Mouse (Mus musculus) small intestine, adult 2 months (tissue): ENCODE results near the gene 4930402F06Rik. TPM values are rescaled to one million over a fixed set of nuclear protein-coding genes. Genes with fewer than 3 reads are reported as not detected.

Source experiments
- H3K27ac ChIP-seq: fragments of 200-500 bp; 2 replicates; pipeline ENCODE4 v1.5.1; 2012; ENCODE audit warnings: low read depth, low read length, control low read depth, inconsistent platforms; ENCODE audit not compliant: insufficient read depth
- H3K27me3 ChIP-seq: fragments of 200-500 bp; 2 replicates; pipeline ENCODE4 v1.6.1; 2012; ENCODE audit warnings: mild to moderate bottlenecking, moderate library complexity, low read length, inconsistent platforms; ENCODE audit not compliant: control insufficient read depth, insufficient read depth
- H3K36me3 ChIP-seq: fragments of 200-500 bp; 2 replicates; pipeline ENCODE4 v1.6.1; 2012; ENCODE audit warnings: mild to moderate bottlenecking, low read length, control low read depth, inconsistent platforms; ENCODE audit not compliant: control insufficient read depth, insufficient read depth
- H3K4me1 ChIP-seq: fragments of 200-500 bp; 2 replicates; pipeline ENCODE4 v1.6.1; 2012; ENCODE audit warnings: low read length, inconsistent platforms, mixed read lengths; ENCODE audit not compliant: control insufficient read depth, insufficient read depth, insufficient read length
- H3K4me3 ChIP-seq: fragments of 200-500 bp; 2 replicates; pipeline ENCODE4 v1.5.1; 2012; ENCODE audit warnings: low read depth, mild to moderate bottlenecking, control low read depth, inconsistent platforms, low read length, moderate library complexity
- CTCF ChIP-seq: fragments of 200-500 bp; IDR thresholded peaks from 2 replicates; pipeline ENCODE4 v1.5.1; 2012; ENCODE audit warnings: low read depth, mild to moderate bottlenecking, control low read depth, inconsistent platforms, low read length, moderate library complexity, mixed read lengths; ENCODE audit not compliant: insufficient replicate concordance, insufficient read length; ENCODE audit errors: extremely low read depth
- POLR2A ChIP-seq: fragments of 200-500 bp; IDR thresholded peaks from 2 replicates; pipeline ENCODE4 v1.6.1; 2012; ENCODE audit warnings: low read depth, mild to moderate bottlenecking, control low read depth, inconsistent platforms, low read length, moderate library complexity
- WGBS: fragments of 180-500 bp; shearing (Covaris S2); methylation state at CpG from one replicate; pipeline ENCODE4 v1.1.7; 2018; 5-methylcytosine and 5-hydroxymethylcytosine counted together
- polyA plus RNA-seq: library from polyadenylated mRNA; depleted of rRNA; stranded (reverse); fragments of >200 nt; gene quantifications from 2 replicates; pipeline ENCODE4 v1.2.3, GENCODE M21; 2012; rRNA removed

Gene 4930402F06Rik
- not detected in 2 replicates for polyA plus RNA-seq

- H3K27me3 ChIP-seq, result no peaks in the 10 kb centered on the region
- H3K27ac ChIP-seq, result no peak within 1 kb of the TSS
- TF ChIP-seq CTCF (no peak), POLR2A (no peak)
- no peaks in the 10 kb centered on the region for H3K4me1 ChIP-seq
- 62% methylated on average over 5 of the region's 5 CpGs for WGBS
- no peak within 1 kb of the TSS for H3K4me3 ChIP-seq
- no peaks in the 10 kb centered on the region for H3K36me3 ChIP-seq
These were observed at the start of gene 4930402F06Rik for GRCm38 (mm10) chr2:35397096-35397495. TSS of gene 4930402F06Rik (minus strand) at chr2:35397175.

- Histone ChIP-seq H3K4me3 (no peak overlapping the region), H3K4me1 (peaks cover 11% of the 10 kb centered on the region)
- 82% methylated on average over 5 of the region's 5 CpGs for WGBS
These were observed 49.3 kb upstream of the 4930402F06Rik start for GRCm38 (mm10) chr2:35446300-35446699.

GRCm38 (mm10) chr2:35445610-35446009 lies 48.6 kb upstream of the 4930402F06Rik start:
- Histone ChIP-seq H3K36me3 (no peaks in the 10 kb centered on the region), H3K27me3 (no peaks in the 10 kb centered on the region), H3K4me3 (no peak overlapping the region), H3K27ac (peak overlapping the region; percentile 52; the same call in 1 of the 2 replicates), H3K4me1 (peaks cover 11% of the 10 kb centered on the region)
- TF ChIP-seq CTCF (no peak), POLR2A (no peak)
- WGBS, result 62% methylated on average over 7 of the region's 7 CpGs

More at GRCm38 (mm10) chr2:35446300-35446699, 49.3 kb upstream of the 4930402F06Rik start:
- H3K27ac ChIP-seq, result 0 out of 2 replicates have a peak overlapping the region, but pooled peaks have one; percentile 5
- TF ChIP-seq POLR2A (no peak), CTCF (no peak)
- H3K27me3 ChIP-seq, result no peaks in the 10 kb centered on the region
- no peaks in the 10 kb centered on the region for H3K36me3 ChIP-seq

GRCm38 (mm10) chr2:35444764-35445262 lies 47.8 kb upstream of the 4930402F06Rik start:
- Histone ChIP-seq H3K27ac (peak overlapping the region; percentile 52), H3K36me3 (no peaks in the 10 kb centered on the region), H3K4me3 (peak overlapping the region; percentile 35), H3K27me3 (no peaks in the 10 kb centered on the region), H3K4me1 (peaks cover 11% of the 10 kb centered on the region)
- 51% methylated on average over 6 of the region's 6 CpGs for WGBS
- TF ChIP-seq CTCF (no peak), POLR2A (no peak)

GRCm38 (mm10) chr2:35443981-35444763 lies 47.2 kb upstream of the 4930402F06Rik start:
- Histone ChIP-seq H3K4me1 (peaks cover 11% of the 10 kb centered on the region; the same call in 1 of the 2 replicates), H3K36me3 (no peaks in the 10 kb centered on the region), H3K27me3 (no peaks in the 10 kb centered on the region), H3K4me3 (peak overlapping the region; percentile 35), H3K27ac (peak overlapping the region; percentile 52)
- 59% methylated on average over 16 of the region's 16 CpGs for WGBS
- no peak for TF ChIP-seq CTCF
- TF ChIP-seq POLR2A, result no peak

GRCm38 (mm10) chr2:35443325-35443724 lies 46.4 kb upstream of the 4930402F06Rik start:
- H3K4me1 ChIP-seq, result peaks cover 11% of the 10 kb centered on the region; the same call in 1 of the 2 replicates

GRCm38 (mm10) chr2:35442079-35442478 lies 45.1 kb upstream of the 4930402F06Rik start:
- TF ChIP-seq POLR2A (no peak), CTCF (no peak)
- Histone ChIP-seq H3K36me3 (no peaks in the 10 kb centered on the region), H3K4me1 (0 out of 2 replicates have a peak, but pooled peaks cover 5% of the 10 kb centered on the region), H3K27me3 (no peaks in the 10 kb centered on the region), H3K4me3 (no peak overlapping the region), H3K27ac (no peak overlapping the region)
- WGBS, result 62% methylated on average over 6 of the region's 6 CpGs

More at GRCm38 (mm10) chr2:35443325-35443724, 46.4 kb upstream of the 4930402F06Rik start:
- 37% methylated on average over 5 of the region's 5 CpGs for WGBS
- H3K27me3 ChIP-seq, result no peaks in the 10 kb centered on the region
- no peak overlapping the region for H3K27ac ChIP-seq
- TF ChIP-seq POLR2A (no peak), CTCF (no peak)
- no peaks in the 10 kb centered on the region for H3K36me3 ChIP-seq
- no peak overlapping the region for H3K4me3 ChIP-seq
